In the genomic region with DNA sequence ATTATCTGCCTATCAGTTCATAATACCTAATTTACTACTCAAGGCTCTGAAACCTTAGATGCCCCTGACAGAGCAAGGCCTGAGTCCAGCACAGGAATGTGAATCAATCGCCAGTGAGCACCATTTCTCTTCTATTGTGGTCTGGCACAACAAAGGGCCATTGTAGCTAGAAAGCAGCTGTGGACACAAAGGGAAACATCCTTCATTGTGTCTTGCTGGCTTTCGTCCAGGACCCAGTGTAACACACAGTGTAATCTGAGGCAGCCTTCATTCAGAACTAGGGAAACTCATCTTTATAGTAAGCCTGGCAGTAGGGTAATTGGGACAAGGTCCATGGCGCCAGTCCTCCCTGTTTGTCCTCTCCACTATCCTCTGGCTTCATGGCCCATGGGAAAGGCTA, we compare ENCODE assay signal across 9 mouse cellular contexts.
DNase-seq lines count a peak whose midpoint lies in the region; ATAC-seq and TF ChIP-seq lines count a peak whose summit lies in the region.
"Had no signal": no experiment of that assay in that cellular context is flagged by ENCODE, and none has a peak within 500 bp of the region (broad histone marks: within the 10 kb centered on the region; RNA-seq: fewer than 3 reads in every experiment).

No protein-coding gene starts in this region.

- 50% methylated on average over 3 of the region's 3 CpGs for WGBS in lung, embryonic 14.5 days
- whole genome bisulfite sequencing in hindbrain, embryonic 13.5 days = 24% methylated on average over 3 of the region's 3 CpGs
- 32% methylated on average over 3 of the region's 3 CpGs for WGBS in neural tube, embryonic 12.5 days
- 76% methylated on average over 3 of the region's 3 CpGs for WGBS in liver, embryonic 11.5 days
- WGBS in liver, postnatal 0 days (ENCODE audit: insufficient replicate concordance) = 69% methylated on average over 3 of the region's 3 CpGs

- no peak overlapping the region for H3K9ac ChIP-seq in lung, embryonic 14.5 days
- no peak overlapping the region for H3K9ac ChIP-seq in hindbrain, embryonic 13.5 days
- H3K9ac ChIP-seq in neural tube, embryonic 12.5 days = no peak overlapping the region
- H3K9ac ChIP-seq in liver, embryonic 11.5 days (ENCODE audit: low read depth, low read length) = no peak overlapping the region
- H3K9ac ChIP-seq in liver, postnatal 0 days (replicated peaks) = no peak overlapping the region
- H3K9ac ChIP-seq: limb, embryonic 13.5 days had no signal

- TF ChIP-seq CTCF in lung, embryonic 14.5 days (IDR thresholded peaks at IDR 0.05; ENCODE audit: low read depth) = no peak
- TF ChIP-seq CTCF in liver, postnatal 0 days (IDR thresholded peaks at IDR 0.05; ENCODE audit: low read depth) = no peak

- H3K4me1 ChIP-seq in lung, embryonic 14.5 days (ENCODE audit: insufficient read depth) = no peaks in the 10 kb centered on the region
- H3K4me1 ChIP-seq in hindbrain, embryonic 13.5 days (replicated peaks) = peaks cover 13% of the 10 kb centered on the region
- H3K4me1 ChIP-seq in neural tube, embryonic 12.5 days = 0 out of 2 replicates have a peak, but pooled peaks cover 6% of the 10 kb centered on the region
- H3K4me1 ChIP-seq in liver, embryonic 11.5 days (replicated peaks; ENCODE audit: control insufficient read depth, insufficient read depth, low read length) = no peaks in the 10 kb centered on the region
- no peaks in the 10 kb centered on the region for H3K4me1 ChIP-seq in liver, postnatal 0 days (ENCODE audit: insufficient read depth)
- H3K4me1 ChIP-seq: limb, embryonic 13.5 days had no signal

- no peaks in the 10 kb centered on the region for H3K36me3 ChIP-seq in lung, embryonic 14.5 days (ENCODE audit: insufficient read depth)
- H3K36me3 ChIP-seq in hindbrain, embryonic 13.5 days = no peaks in the 10 kb centered on the region
- no peaks in the 10 kb centered on the region for H3K36me3 ChIP-seq in neural tube, embryonic 12.5 days
- H3K36me3 ChIP-seq in liver, embryonic 11.5 days (ENCODE audit: control insufficient read depth, insufficient read depth, low read length) = no peaks in the 10 kb centered on the region
- H3K36me3 ChIP-seq in liver, postnatal 0 days (replicated peaks; ENCODE audit: insufficient read depth, low read length) = no peaks in the 10 kb centered on the region
- H3K36me3 ChIP-seq: limb, embryonic 13.5 days had no signal

- no peak overlapping the region for H3K27ac ChIP-seq in lung, embryonic 14.5 days (ENCODE audit: low read depth)
- H3K27ac ChIP-seq in hindbrain, embryonic 13.5 days = 0 out of 2 replicates have a peak overlapping the region, but pooled peaks have one; percentile 35
- no peak overlapping the region for H3K27ac ChIP-seq in neural tube, embryonic 12.5 days
- H3K27ac ChIP-seq in liver, embryonic 11.5 days (ENCODE audit: low read depth, low read length) = no peak overlapping the region
- H3K27ac ChIP-seq in liver, postnatal 0 days (ENCODE audit: low read depth) = no peak overlapping the region
- H3K27ac ChIP-seq: limb, embryonic 13.5 days had no signal

- no peak; the same call in 1 of the 2 replicates for ATAC-seq in lung, embryonic 14.5 days (ENCODE audit: insufficient read depth)
- ATAC-seq in hindbrain, embryonic 13.5 days (ENCODE audit: low FRiP score) = 0 out of 2 replicates have a peak, but pooled peaks have one; percentile 25
- ATAC-seq in neural tube, embryonic 12.5 days (ENCODE audit: low FRiP score, low read depth) = peak; percentile 38
- no peak for ATAC-seq in liver, embryonic 11.5 days (replicated peaks; ENCODE audit: low FRiP score)
- no peak for ATAC-seq in liver, postnatal 0 days

- H3K4me3 ChIP-seq in lung, embryonic 14.5 days (ENCODE audit: low read depth, low read length) = no peak overlapping the region
- no peak overlapping the region for H3K4me3 ChIP-seq in hindbrain, embryonic 13.5 days
- no peak overlapping the region for H3K4me3 ChIP-seq in neural tube, embryonic 12.5 days
- no peak overlapping the region for H3K4me3 ChIP-seq in liver, embryonic 11.5 days (ENCODE audit: low read depth, low read length)
- no peak overlapping the region for H3K4me3 ChIP-seq in liver, postnatal 0 days (ENCODE audit: low read depth, low read length)
- H3K4me3 ChIP-seq: limb, embryonic 13.5 days had no signal

- H3K9me3 ChIP-seq in lung, embryonic 14.5 days (ENCODE audit: low read depth, low read length) = no peaks in the 10 kb centered on the region
- no peaks in the 10 kb centered on the region for H3K9me3 ChIP-seq in hindbrain, embryonic 13.5 days
- H3K9me3 ChIP-seq in neural tube, embryonic 12.5 days = no peaks in the 10 kb centered on the region
- H3K9me3 ChIP-seq in liver, embryonic 11.5 days (ENCODE audit: control insufficient read depth, low read length) = no peaks in the 10 kb centered on the region
- H3K9me3 ChIP-seq in liver, postnatal 0 days (ENCODE audit: low read length) = no peaks in the 10 kb centered on the region
- H3K9me3 ChIP-seq: limb, embryonic 13.5 days had no signal

- no peak for TF ChIP-seq EP300 in liver, postnatal 0 days (IDR thresholded peaks at IDR 0.05; ENCODE audit: low read depth)

- peak; percentile 9 to 12 for DNase-seq in cerebellum, adult 18-20 months
- DNase-seq in cerebellum, postnatal 36 days = no peak
- DNase-seq in lung, embryonic 14.5 days = peak; percentile 63
- DNase-seq in lung, postnatal 14 days = no peak
- DNase-seq in liver, embryonic 11.5 days (ENCODE audit: low spot score) = no peak
- no peak for DNase-seq in liver, postnatal 0 days

- no peak overlapping the region for H3K4me2 ChIP-seq in lung, embryonic 14.5 days
- no peak overlapping the region for H3K4me2 ChIP-seq in hindbrain, embryonic 13.5 days
- H3K4me2 ChIP-seq in neural tube, embryonic 12.5 days (replicated peaks) = no peak overlapping the region
- H3K4me2 ChIP-seq in liver, embryonic 11.5 days = no peak overlapping the region
- H3K4me2 ChIP-seq in liver, postnatal 0 days (ENCODE audit: low read depth, low read length) = no peak overlapping the region
- H3K4me2 ChIP-seq: limb, embryonic 13.5 days had no signal

- H3K27me3 ChIP-seq in lung, embryonic 14.5 days (ENCODE audit: insufficient read depth, low read length) = no peaks in the 10 kb centered on the region
- no peaks in the 10 kb centered on the region for H3K27me3 ChIP-seq in hindbrain, embryonic 13.5 days
- H3K27me3 ChIP-seq in neural tube, embryonic 12.5 days (replicated peaks) = no peaks in the 10 kb centered on the region
- H3K27me3 ChIP-seq in liver, embryonic 11.5 days (replicated peaks; ENCODE audit: control insufficient read depth, insufficient read depth, low read length) = no peaks in the 10 kb centered on the region
- H3K27me3 ChIP-seq in liver, postnatal 0 days (ENCODE audit: insufficient read depth, low read length) = no peaks in the 10 kb centered on the region
- H3K27me3 ChIP-seq: limb, embryonic 13.5 days had no signal

Comparison
In these comparisons a context has a peak if more than half of its experiments do, and no peak if none do; other contexts are left out.
1. DNase-seq: peak in cerebellum, adult 18-20 months (2 of 2) and lung, embryonic 14.5 days (single experiment); none in cerebellum, postnatal 36 days (0 of 2), lung, postnatal 14 days (single experiment), liver, embryonic 11.5 days (single experiment) and liver, postnatal 0 days (single experiment).
2. ATAC-seq: peak in hindbrain, embryonic 13.5 days (single experiment) and neural tube, embryonic 12.5 days (single experiment); none in lung, embryonic 14.5 days (single experiment), liver, embryonic 11.5 days (single experiment) and liver, postnatal 0 days (single experiment).